Mouse (Mus musculus) forebrain, embryonic 10.5 days (tissue): ENCODE measurements at regions not wholly inside any gene's neighbourhood (a gene's known extent, or its start where the extent isn't known, plus 50 kb on each side); places are given as distances from the start of the nearest gene placed in this dataset.

Experiments used
- DNase-seq: peaks from one replicate; pipeline ENCODE4 v3.0.0-alpha.2; 2017; ENCODE audit warnings: low spot score; ENCODE audit errors: extremely low spot score
- H3K27ac ChIP-seq: fragments of 300-500 bp; sonication (generic); 2 replicates; pipeline ENCODE4 v1.5.1; 2016; ENCODE audit warnings: mild to moderate bottlenecking
- H3K27me3 ChIP-seq: fragments of 300-500 bp; sonication (generic); 2 replicates; pipeline ENCODE4 v1.6.1; 2016; ENCODE audit warnings: mild to moderate bottlenecking; ENCODE audit not compliant: poor library complexity, severe bottlenecking
- H3K36me3 ChIP-seq: fragments of 300-500 bp; sonication (generic); replicated peaks from 2 replicates; pipeline ENCODE4 v1.6.1; 2016; ENCODE audit warnings: mild to moderate bottlenecking, moderate library complexity
- H3K4me1 ChIP-seq: fragments of 300-500 bp; sonication (generic); 2 replicates; pipeline ENCODE4 v1.6.1; 2016
- H3K4me3 ChIP-seq: fragments of 300-500 bp; sonication (generic); 2 replicates; pipeline ENCODE4 v1.5.1; 2016; ENCODE audit warnings: mild to moderate bottlenecking, moderate library complexity
- H3K9me3 ChIP-seq: fragments of 300-500 bp; sonication (generic); 2 replicates; pipeline ENCODE4 v1.6.1; 2016; ENCODE audit warnings: mild to moderate bottlenecking, moderate library complexity
- WGBS: fragments of 180-500 bp; shearing (Covaris S2); methylation state at CpG from one replicate; pipeline ENCODE4 v1.1.7; 2016; 5-methylcytosine and 5-hydroxymethylcytosine counted together

GRCm38 (mm10) chr10:125467503-125467902, 78.2 kb upstream of the Slc16a7 start:
- DNase-seq, result no peak
- Histone ChIP-seq H3K4me1 (no peaks in the 10 kb centered on the region), H3K4me3 (no peak overlapping the region), H3K27me3 (no peaks in the 10 kb centered on the region), H3K9me3 (no peaks in the 10 kb centered on the region), H3K36me3 (no peaks in the 10 kb centered on the region), H3K27ac (no peak overlapping the region)
- 91% methylated on average over 5 of the region's 5 CpGs for WGBS

GRCm38 (mm10) chr10:125488350-125488749, 99.1 kb upstream of the Slc16a7 start:
- Histone ChIP-seq H3K27me3 (no peaks in the 10 kb centered on the region), H3K4me3 (no peak overlapping the region), H3K27ac (no peak overlapping the region), H3K9me3 (no peaks in the 10 kb centered on the region), H3K4me1 (peaks cover 6% of the 10 kb centered on the region; the same call in 1 of the 2 replicates), H3K36me3 (no peaks in the 10 kb centered on the region)
- 86% methylated on average over 3 of the region's 3 CpGs for WGBS
- no peak for DNase-seq

GRCm38 (mm10) chr10:125490395-125490794, 101.1 kb upstream of the Slc16a7 start:
- Histone ChIP-seq H3K27ac (no peak overlapping the region), H3K4me1 (no peaks in the 10 kb centered on the region), H3K36me3 (no peaks in the 10 kb centered on the region), H3K27me3 (no peaks in the 10 kb centered on the region), H3K4me3 (no peak overlapping the region), H3K9me3 (no peaks in the 10 kb centered on the region)
- no peak for DNase-seq
- 83% methylated on average over 4 of the region's 4 CpGs for WGBS

GRCm38 (mm10) chr10:125494489-125494888, 105.2 kb upstream of the Slc16a7 start:
- H3K27ac ChIP-seq, result no peak overlapping the region
- no peaks in the 10 kb centered on the region for H3K4me1 ChIP-seq
- no peak overlapping the region for H3K4me3 ChIP-seq
- no peaks in the 10 kb centered on the region for H3K27me3 ChIP-seq
- no peaks in the 10 kb centered on the region for H3K9me3 ChIP-seq
- WGBS, result 84% methylated on average over 4 of the region's 4 CpGs
- DNase-seq, result no peak
- no peaks in the 10 kb centered on the region for H3K36me3 ChIP-seq

- H3K9me3 ChIP-seq, result no peaks in the 10 kb centered on the region
- H3K36me3 ChIP-seq, result no peaks in the 10 kb centered on the region
- H3K4me1 ChIP-seq, result no peaks in the 10 kb centered on the region
- DNase-seq, result no peak
- WGBS, result 37% methylated on average over 1 of the region's 1 CpGs
- H3K27ac ChIP-seq, result no peak overlapping the region
- H3K4me3 ChIP-seq, result no peak overlapping the region
- no peaks in the 10 kb centered on the region for H3K27me3 ChIP-seq
Observed at GRCm38 (mm10) chr10:125498347-125498746, 109.1 kb upstream of the Slc16a7 start.

- no peaks in the 10 kb centered on the region for H3K27me3 ChIP-seq
- DNase-seq, result no peak
- no peaks in the 10 kb centered on the region for H3K36me3 ChIP-seq
- no peaks in the 10 kb centered on the region for H3K9me3 ChIP-seq
- no peak overlapping the region for H3K27ac ChIP-seq
- no peaks in the 10 kb centered on the region for H3K4me1 ChIP-seq
- H3K4me3 ChIP-seq, result no peak overlapping the region
- 92% methylated on average over 4 of the region's 4 CpGs for WGBS
Observed at GRCm38 (mm10) chr10:125500338-125500737, 111.1 kb upstream of the Slc16a7 start.

GRCm38 (mm10) chr10:125515026-125515425, 125.8 kb upstream of the Slc16a7 start:
- WGBS, result 83% methylated on average over 5 of the region's 5 CpGs
- Histone ChIP-seq H3K36me3 (no peaks in the 10 kb centered on the region), H3K4me3 (no peak overlapping the region), H3K4me1 (no peaks in the 10 kb centered on the region), H3K9me3 (no peaks in the 10 kb centered on the region), H3K27me3 (no peaks in the 10 kb centered on the region), H3K27ac (no peak overlapping the region)
- no peak for DNase-seq

GRCm38 (mm10) chr10:125530876-125531275, 141.6 kb upstream of the Slc16a7 start:
- Histone ChIP-seq H3K4me3 (no peak overlapping the region), H3K36me3 (no peaks in the 10 kb centered on the region), H3K4me1 (no peaks in the 10 kb centered on the region), H3K9me3 (no peaks in the 10 kb centered on the region), H3K27ac (no peak overlapping the region), H3K27me3 (no peaks in the 10 kb centered on the region)
- WGBS, result 92% methylated on average over 6 of the region's 6 CpGs
- DNase-seq, result no peak

GRCm38 (mm10) chr10:125538316-125538715, 149.1 kb upstream of the Slc16a7 start:
- Histone ChIP-seq H3K27ac (no peak overlapping the region), H3K27me3 (no peaks in the 10 kb centered on the region), H3K4me1 (no peaks in the 10 kb centered on the region), H3K4me3 (no peak overlapping the region), H3K36me3 (no peaks in the 10 kb centered on the region), H3K9me3 (no peaks in the 10 kb centered on the region)
- WGBS, result 60% methylated on average over 1 of the region's 1 CpGs
- DNase-seq, result no peak

GRCm38 (mm10) chr10:125586489-125587147, 197.4 kb upstream of the Slc16a7 start:
- WGBS, result 82% methylated on average over 7 of the region's 7 CpGs
- no peaks in the 10 kb centered on the region for H3K9me3 ChIP-seq
- H3K36me3 ChIP-seq, result no peaks in the 10 kb centered on the region
- H3K27ac ChIP-seq, result no peak overlapping the region
- H3K27me3 ChIP-seq, result no peaks in the 10 kb centered on the region
- no peak for DNase-seq
- no peak overlapping the region for H3K4me3 ChIP-seq
- H3K4me1 ChIP-seq, result no peaks in the 10 kb centered on the region

- H3K27me3 ChIP-seq, result no peaks in the 10 kb centered on the region
- no peaks in the 10 kb centered on the region for H3K4me1 ChIP-seq
- 90% methylated on average over 5 of the region's 5 CpGs for WGBS
- H3K27ac ChIP-seq, result no peak overlapping the region
- DNase-seq, result no peak
- H3K4me3 ChIP-seq, result no peak overlapping the region
- H3K36me3 ChIP-seq, result no peaks in the 10 kb centered on the region
- no peaks in the 10 kb centered on the region for H3K9me3 ChIP-seq
Observed at GRCm38 (mm10) chr10:125593006-125593405, 203.7 kb upstream of the Slc16a7 start.

GRCm38 (mm10) chr10:125607787-125608617, 218.7 kb upstream of the Slc16a7 start:
- peak overlapping the region; percentile 35; the same call in 1 of the 2 replicates for H3K27ac ChIP-seq
- WGBS, result 65% methylated on average over 10 of the region's 10 CpGs
- no peak for DNase-seq
- H3K9me3 ChIP-seq, result no peaks in the 10 kb centered on the region
- H3K36me3 ChIP-seq, result no peaks in the 10 kb centered on the region
- H3K4me3 ChIP-seq, result no peak overlapping the region
- no peaks in the 10 kb centered on the region for H3K27me3 ChIP-seq
- peaks cover 14% of the 10 kb centered on the region for H3K4me1 ChIP-seq

GRCm38 (mm10) chr10:125610353-125610752, 221.1 kb upstream of the Slc16a7 start:
- Histone ChIP-seq H3K36me3 (no peaks in the 10 kb centered on the region), H3K9me3 (no peaks in the 10 kb centered on the region), H3K4me1 (peaks cover 14% of the 10 kb centered on the region), H3K4me3 (no peak overlapping the region), H3K27ac (no peak overlapping the region), H3K27me3 (no peaks in the 10 kb centered on the region)
- no peak for DNase-seq
- WGBS, result 96% methylated on average over 5 of the region's 5 CpGs
